Mouse (Mus musculus) kidney, embryonic 14.5 days (tissue): ENCODE results near the gene Bloc1s1. TPM values are rescaled to one million over a fixed set of nuclear protein-coding genes. Genes with fewer than 3 reads are reported as not detected.
A peak's percentile ranks its signal among the peaks of the same experiment; 100 is the strongest.

ENCODE experiments used
- ATAC-seq: fragments of 200-750 bp; cut with Nextera tagmentation; 2 replicates; pipeline ENCODE4 v1.8.0; 2017; ENCODE audit warnings: moderate number of reproducible peaks, mild to moderate bottlenecking, moderate TSS enrichment, moderate library complexity; ENCODE audit not compliant: low FRiP score, low TSS enrichment
- H3K27ac ChIP-seq: fragments of 300-500 bp; sonication (generic); 2 replicates; pipeline ENCODE4 v1.5.1; 2014; ENCODE audit warnings: low read depth, mild to moderate bottlenecking, low read length, moderate library complexity, mixed read lengths
- H3K27me3 ChIP-seq: fragments of 300-500 bp; sonication (generic); 2 replicates; pipeline ENCODE4 v1.6.1; 2014; ENCODE audit warnings: mild to moderate bottlenecking, low read length; ENCODE audit not compliant: control insufficient read depth, insufficient read depth
- H3K36me3 ChIP-seq: fragments of 300-500 bp; sonication (generic); 2 replicates; pipeline ENCODE4 v1.6.1; 2014; ENCODE audit warnings: low read length, mixed read lengths; ENCODE audit not compliant: control insufficient read depth, insufficient read depth
- H3K4me1 ChIP-seq: fragments of 300-500 bp; sonication (generic); 2 replicates; pipeline ENCODE4 v1.6.1; 2014; ENCODE audit warnings: low read length, mixed read lengths; ENCODE audit not compliant: control insufficient read depth, insufficient read depth
- H3K4me2 ChIP-seq: fragments of 300-500 bp; sonication (generic); replicated peaks from 2 replicates; pipeline ENCODE4 v1.6.1; 2014; ENCODE audit warnings: low read depth, mild to moderate bottlenecking, low read length
- H3K4me3 ChIP-seq: fragments of 300-500 bp; sonication (generic); 2 replicates; pipeline ENCODE4 v1.5.1; 2014; ENCODE audit warnings: mild to moderate bottlenecking, low read length
- H3K9ac ChIP-seq: fragments of 300-500 bp; sonication (generic); 2 replicates; pipeline ENCODE4 v1.6.1; 2014; ENCODE audit warnings: low read depth, mild to moderate bottlenecking, low read length, moderate library complexity
- H3K9me3 ChIP-seq: fragments of 300-500 bp; sonication (generic); 2 replicates; pipeline ENCODE4 v1.6.1; 2016; ENCODE audit warnings: low read length; ENCODE audit not compliant: control insufficient read depth
- WGBS: fragments of 180-500 bp; shearing (Covaris S2); extraction: QIAGEN DNeasy Blood & Tissue Kit; methylation state at CpG from one replicate; pipeline ENCODE4 v1.1.7; 2014; 5-methylcytosine and 5-hydroxymethylcytosine counted together
- polyA plus RNA-seq: library from polyadenylated mRNA; unstranded; fragments of >200 nt; fragmentation: Nextera tagmentation; extraction: Ambion mirVana; gene quantifications from 2 replicates; pipeline ENCODE4 v1.2.1, GENCODE M21; 2014

Bloc1s1 gene
- polyA plus RNA-seq, 1 experiment from 2014 or later = 219 TPM

DNA sequence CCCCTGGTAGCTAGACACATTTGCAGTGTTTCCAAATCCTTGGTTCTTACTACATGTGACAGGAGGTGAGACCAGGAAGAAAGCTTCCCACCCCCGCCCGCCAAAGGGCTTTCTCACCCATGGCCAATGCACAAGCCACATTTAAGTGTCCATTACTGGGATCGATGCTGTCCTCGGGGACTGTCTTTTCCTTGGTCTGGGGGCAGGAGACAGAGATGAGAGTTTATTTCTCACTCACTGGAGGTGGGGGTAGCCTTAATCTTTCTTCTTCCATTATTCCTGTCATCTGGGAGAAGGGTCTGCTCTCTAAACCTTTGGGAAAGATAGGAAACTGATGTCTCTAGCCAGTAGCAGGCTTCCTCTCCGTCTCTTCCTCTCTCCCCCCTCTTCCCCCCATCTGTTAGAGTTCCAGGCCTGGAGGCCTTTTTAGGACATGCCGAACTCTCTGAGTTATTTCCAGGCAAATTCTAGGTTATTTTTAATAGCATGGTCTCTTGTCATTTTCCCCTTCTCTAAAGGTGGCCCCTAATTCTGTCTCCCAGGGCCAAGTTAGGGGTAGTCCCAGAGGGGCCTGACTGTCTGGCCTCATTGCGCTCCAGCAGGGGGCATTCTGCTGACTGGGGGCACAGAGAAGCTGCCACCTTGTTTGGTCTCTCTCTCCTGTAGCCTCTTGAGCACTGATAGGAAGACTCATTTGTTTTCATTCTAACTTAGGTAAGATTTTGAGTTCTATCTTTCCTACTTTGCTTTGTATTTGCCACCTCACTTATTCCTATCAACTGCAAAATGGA lies 11.4 kb upstream of the Bloc1s1 start:
- Histone ChIP-seq H3K4me3 (no peak overlapping the region), H3K4me1 (0 out of 2 replicates have a peak, but pooled peaks cover 9% of the 10 kb centered on the region), H3K9ac (no peak overlapping the region), H3K27ac (no peak overlapping the region), H3K36me3 (no peaks in the 10 kb centered on the region), H3K27me3 (peaks cover 49% of the 10 kb centered on the region), H3K4me2 (no peak overlapping the region), H3K9me3 (no peaks in the 10 kb centered on the region)
- 64% methylated on average over 7 of the region's 7 CpGs for WGBS
- ATAC-seq = no peak

DNA sequence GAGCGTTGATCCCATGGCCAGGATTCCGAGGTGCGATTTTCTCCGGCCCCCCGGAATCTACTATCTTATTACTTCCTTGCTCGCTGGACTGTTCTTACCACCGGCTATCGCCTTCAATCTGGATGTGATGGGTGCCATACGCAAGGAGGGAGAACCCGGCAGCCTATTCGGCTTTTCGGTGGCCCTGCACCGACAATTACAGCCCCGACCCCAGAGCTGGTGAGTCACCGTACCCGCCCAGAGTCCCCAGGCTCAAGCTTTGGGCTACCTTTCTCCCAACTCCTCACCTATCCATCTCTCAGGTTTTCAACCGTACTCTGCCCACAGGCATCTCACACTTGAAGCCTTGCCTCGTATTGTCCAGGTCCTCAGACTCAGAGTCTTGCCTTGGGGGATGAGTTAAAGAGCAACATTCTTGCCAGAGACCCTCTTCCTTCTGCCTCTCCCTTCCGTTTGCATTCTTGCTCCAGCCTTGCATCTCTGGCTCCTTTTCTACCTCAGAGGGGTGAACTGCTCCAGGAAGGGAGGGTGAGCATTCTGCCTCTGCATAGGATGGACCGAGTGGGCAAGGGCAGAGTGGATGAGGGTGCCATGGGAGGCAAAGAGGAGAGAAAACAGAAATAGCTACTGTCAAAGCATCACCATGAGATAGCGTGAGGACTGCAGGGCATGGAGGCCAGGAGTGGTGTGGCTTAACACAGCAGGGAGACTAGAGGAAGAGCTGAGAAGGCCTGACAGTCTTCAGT lies 10.3 kb upstream of the Bloc1s1 start:
- Histone ChIP-seq H3K27me3 (peaks cover 51% of the 10 kb centered on the region), H3K9me3 (no peaks in the 10 kb centered on the region), H3K4me1 (0 out of 2 replicates have a peak, but pooled peaks cover 9% of the 10 kb centered on the region), H3K27ac (no peak overlapping the region), H3K4me3 (peak overlapping the region; percentile 45), H3K4me2 (peak overlapping the region; percentile 54), H3K36me3 (no peaks in the 10 kb centered on the region), H3K9ac (peak overlapping the region; percentile 28; the same call in 1 of the 2 replicates)
- WGBS = 2% methylated on average over 21 of the region's 21 CpGs
- peak; percentile 33; the same call in 1 of the 2 replicates for ATAC-seq

GRCm38 (mm10) chr10:128933574-128933973 lies 9.7 kb upstream of the Bloc1s1 start, which contains the start of gene Itga7:
TSS of gene Itga7 (plus strand) at chr10:128933818.
- H3K4me3 ChIP-seq = peak within 1 kb of the TSS; percentile 45
- H3K36me3 ChIP-seq = no peaks in the 10 kb centered on the region
- ATAC-seq = peak; percentile 88
- whole genome bisulfite sequencing = 2% methylated on average over 26 of the region's 26 CpGs
- no peaks in the 10 kb centered on the region for H3K9me3 ChIP-seq
- no peak within 1 kb of the TSS for H3K27ac ChIP-seq
- H3K4me1 ChIP-seq = 0 out of 2 replicates have a peak, but pooled peaks cover 9% of the 10 kb centered on the region
- H3K9ac ChIP-seq = peak within 1 kb of the TSS; percentile 28; the same call in 1 of the 2 replicates
- peak within 1 kb of the TSS; percentile 54 for H3K4me2 ChIP-seq
- H3K27me3 ChIP-seq = peaks cover 51% of the 10 kb centered on the region

DNA sequence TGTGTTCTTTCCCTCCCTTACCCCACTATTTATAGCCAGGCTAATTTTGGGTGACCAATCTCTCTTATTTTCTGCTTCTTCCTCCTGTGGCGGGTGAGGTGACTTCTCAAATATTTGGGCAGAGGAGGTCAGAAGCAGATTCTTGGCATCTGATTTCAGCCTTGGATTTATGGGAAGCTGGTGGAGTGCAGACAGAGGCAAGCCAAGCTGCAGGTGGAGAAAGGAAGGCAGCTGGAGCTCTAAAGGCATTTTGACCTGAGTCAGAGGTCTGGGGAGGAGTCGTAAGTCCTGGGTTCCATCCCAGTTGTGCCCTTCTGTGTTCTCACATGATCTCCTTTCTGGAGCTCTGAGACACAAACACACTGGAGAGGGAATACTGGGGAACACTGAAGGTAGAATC lies 7.6 kb upstream of the Bloc1s1 start:
- H3K9ac ChIP-seq = no peak overlapping the region
- no peak overlapping the region for H3K27ac ChIP-seq
- no peak for ATAC-seq
- H3K27me3 ChIP-seq = peaks cover 56% of the 10 kb centered on the region
- H3K36me3 ChIP-seq = no peaks in the 10 kb centered on the region
- H3K9me3 ChIP-seq = no peaks in the 10 kb centered on the region
- 23% methylated on average over 2 of the region's 2 CpGs for WGBS
- no peak overlapping the region for H3K4me3 ChIP-seq
- 0 out of 2 replicates have a peak, but pooled peaks cover 9% of the 10 kb centered on the region for H3K4me1 ChIP-seq
- H3K4me2 ChIP-seq = no peak overlapping the region

DNA sequence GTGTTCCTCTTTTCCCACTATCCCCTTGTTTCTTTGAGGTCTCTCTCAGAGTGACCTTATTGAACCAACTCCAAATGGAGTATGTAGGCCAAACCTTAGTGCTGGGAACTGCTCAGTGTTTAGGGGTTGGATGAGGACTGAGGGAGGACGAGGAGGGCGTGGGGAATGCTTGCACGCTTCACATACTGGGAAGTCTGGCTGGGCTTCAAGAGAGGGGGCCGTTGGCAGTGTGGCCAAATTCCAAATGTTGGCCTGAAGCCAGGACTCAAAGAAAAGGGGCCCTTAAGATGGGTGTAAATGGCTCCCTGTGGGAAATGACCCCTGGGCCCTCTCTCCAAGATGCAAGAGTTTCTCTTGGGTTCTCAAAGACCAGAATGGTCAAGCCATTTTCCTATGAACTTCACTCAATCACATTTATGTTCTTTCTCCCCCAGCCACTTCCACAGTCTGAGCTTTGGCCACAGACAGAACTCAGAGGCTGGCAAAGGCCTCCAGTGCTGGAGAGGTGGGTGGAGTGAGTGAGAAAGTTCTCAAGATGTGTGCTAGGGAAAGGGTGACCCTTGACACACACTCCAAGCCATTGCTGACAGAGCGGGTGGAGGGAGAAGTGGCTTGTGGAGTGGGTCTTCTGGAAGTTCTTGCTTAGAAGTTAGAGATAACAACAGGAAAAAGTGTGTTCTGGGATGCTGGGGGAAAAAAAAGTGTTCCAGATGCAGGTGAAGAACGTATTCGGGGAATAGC lies 6.0 kb upstream of the Bloc1s1 start:
- Histone ChIP-seq H3K9ac (no peak overlapping the region), H3K4me3 (no peak overlapping the region), H3K27me3 (peaks cover 39% of the 10 kb centered on the region), H3K27ac (no peak overlapping the region), H3K9me3 (no peaks in the 10 kb centered on the region), H3K4me2 (no peak overlapping the region), H3K4me1 (0 out of 2 replicates have a peak, but pooled peaks cover 9% of the 10 kb centered on the region), H3K36me3 (no peaks in the 10 kb centered on the region)
- WGBS = 68% methylated on average over 7 of the region's 7 CpGs
- no peak for ATAC-seq

GRCm38 (mm10) chr10:128928356-128928755 lies 4.5 kb upstream of the Bloc1s1 start:
- H3K27me3 ChIP-seq = peaks cover 27% of the 10 kb centered on the region

DNA sequence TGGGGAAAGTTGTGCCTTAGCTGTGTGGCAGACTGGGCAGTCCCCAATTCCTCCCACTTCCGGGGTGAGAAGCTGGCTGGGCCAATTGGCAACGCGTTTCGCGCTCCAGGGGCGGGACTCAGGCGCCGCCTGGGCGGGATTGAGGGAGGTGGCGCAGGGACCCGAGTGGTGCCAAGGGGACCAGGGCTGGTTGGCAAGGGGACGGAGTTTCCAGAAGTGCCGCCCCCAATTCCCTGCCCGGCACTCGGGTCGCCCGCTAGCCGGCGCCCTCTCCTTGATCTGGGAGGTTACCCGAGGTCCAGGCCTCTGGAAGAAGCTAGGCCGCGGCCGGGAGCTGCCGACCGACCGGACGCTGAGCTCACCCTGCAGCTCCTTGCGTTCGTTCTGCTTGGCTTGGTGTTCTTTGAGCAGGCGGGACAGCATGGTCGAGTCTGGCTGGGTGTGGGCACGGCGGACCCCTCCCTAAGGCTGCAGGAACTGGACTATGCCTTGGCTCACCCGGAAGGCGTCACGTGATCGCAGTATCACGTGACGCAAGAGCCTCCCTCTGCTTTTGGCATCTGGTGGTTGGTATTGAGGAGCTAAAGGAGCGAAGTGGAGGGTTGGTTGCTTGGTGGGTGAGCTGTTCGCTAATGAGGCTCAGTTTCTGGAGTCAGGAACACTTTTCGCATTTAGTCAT lies 683 bp downstream of the Bloc1s1 start:
- 0 out of 2 replicates have a peak, but pooled peaks cover 2% of the 10 kb centered on the region for H3K27me3 ChIP-seq
- H3K4me1 ChIP-seq = peaks cover 22% of the 10 kb centered on the region
- H3K36me3 ChIP-seq = 0 out of 2 replicates have a peak, but pooled peaks cover 9% of the 10 kb centered on the region
- H3K9ac ChIP-seq = peak overlapping the region; percentile 73
- H3K4me3 ChIP-seq = peak overlapping the region; percentile 57
- H3K9me3 ChIP-seq = no peaks in the 10 kb centered on the region
- peak overlapping the region; percentile 89 for H3K27ac ChIP-seq
- peak overlapping the region; percentile 57 for H3K4me2 ChIP-seq
- WGBS = under 1% methylated on average over 42 of the region's 42 CpGs
- ATAC-seq = peak; percentile 96

More at GRCm38 (mm10) chr10:128928356-128928755, 4.5 kb upstream of the Bloc1s1 start:
- H3K27ac ChIP-seq = no peak overlapping the region
- 36% methylated on average over 4 of the region's 4 CpGs for WGBS
- no peak overlapping the region for H3K4me3 ChIP-seq
- H3K9me3 ChIP-seq = no peaks in the 10 kb centered on the region
- no peaks in the 10 kb centered on the region for H3K36me3 ChIP-seq
- no peak overlapping the region for H3K9ac ChIP-seq
- ATAC-seq = no peak
- no peak overlapping the region for H3K4me2 ChIP-seq
- H3K4me1 ChIP-seq = peaks cover 7% of the 10 kb centered on the region

DNA sequence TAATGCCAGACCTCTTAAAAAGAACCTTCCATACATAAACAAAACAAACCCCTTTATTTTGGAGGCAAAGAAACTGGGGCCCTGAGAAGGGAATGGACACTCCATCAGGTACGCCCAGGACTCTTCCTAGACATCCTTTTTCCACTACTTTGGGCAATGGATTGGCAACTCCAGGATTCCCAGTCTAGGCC lies 1.1 kb downstream of the Bloc1s1 start, which contains the start of gene Rdh5:
Gene Rdh5 (minus strand): TSS at position 67 of the 191 bp plus-strand sequence.
- H3K9me3 ChIP-seq = no peaks in the 10 kb centered on the region
- H3K27me3 ChIP-seq = no peaks in the 10 kb centered on the region
- peak within 1 kb of the TSS; percentile 57 for H3K4me3 ChIP-seq
- peak within 1 kb of the TSS; percentile 89 for H3K27ac ChIP-seq
- H3K4me2 ChIP-seq = peak within 1 kb of the TSS; percentile 57
- H3K9ac ChIP-seq = peak within 1 kb of the TSS; percentile 73
- H3K4me1 ChIP-seq = peaks cover 22% of the 10 kb centered on the region
- WGBS = 7% methylated on average over 1 of the region's 1 CpGs
- ATAC-seq = no peak
- H3K36me3 ChIP-seq = peaks cover 12% of the 10 kb centered on the region; the same call in 1 of the 2 replicates
